Mouse (Mus musculus) E14TG2a.4 (cell line): Measurements from ENCODE around the gene Wdtc1.

Source experiments
- CTCF ChIP-seq: conservative IDR thresholded peaks from 2 replicates; pipeline ENCODE4 v1.5.1; 2014; ENCODE audit warnings: low read length
- NANOG ChIP-seq: IDR thresholded peaks from 2 replicates; pipeline ENCODE4 v1.6.1; 2014; ENCODE audit warnings: borderline replicate concordance, low read length, mixed read lengths
- POU5F1 ChIP-seq: IDR thresholded peaks from 2 replicates; pipeline ENCODE4 v1.6.1; 2014; ENCODE audit warnings: low read length, borderline replicate concordance

- TF ChIP-seq CTCF (no peak), NANOG (no peak), POU5F1 (no peak)
Measured at GRCm38 (mm10) chr4:133391185-133392040, 38.1 kb upstream of the Wdtc1 start.
